Mouse (Mus musculus) skeletal muscle tissue, postnatal 0 days (tissue): ENCODE results near the gene Olfr450. TPM values are rescaled to one million over a fixed set of nuclear protein-coding genes. Genes with fewer than 3 reads are reported as not detected.

Experiments
- polyA plus RNA-seq: library from polyadenylated mRNA; unstranded; fragments of >200 nt; fragmentation: Nextera tagmentation; extraction: Ambion mirVana; gene quantifications from 2 replicates; pipeline ENCODE4 v1.2.1, GENCODE M21; 2015

Gene Olfr450
- not detected in 2 replicates for polyA plus RNA-seq

GRCm38 (mm10) chr6:42811639-42812038, at the start of gene Olfr450:
Gene Olfr450, plus strand, starts transcription at chr6:42811939.

GRCm38 (mm10) chr6:42784793-42785192, 26.9 kb upstream of the Olfr450 start, which contains the start of gene Olfr452:
Gene Olfr452, plus strand, starts transcription at chr6:42785093.

GRCm38 (mm10) chr6:42834084-42834483, 22.3 kb downstream of the Olfr450 start, which contains the start of gene Olfr449:
Gene Olfr449, plus strand, starts transcription at chr6:42834384.

Other genes with a start within 250 kb of the Olfr450 start
- not detected in 2 replicates for gene Tcaf3, start 214.2 kb upstream of the Olfr450 start, polyA plus RNA-seq
- 2.5 and 3.0 TPM in 2 replicates for gene Tcaf2, start 166.7 kb upstream of the Olfr450 start, polyA plus RNA-seq
- gene Tcaf1, start 101.9 kb upstream of the Olfr450 start, polyA plus RNA-seq, result 52.9 and 53.7 TPM in 2 replicates
- gene Olfr453, start 72.6 kb upstream of the Olfr450 start, polyA plus RNA-seq, result not detected in 2 replicates
- gene Olfr38, start 55.5 kb upstream of the Olfr450 start, polyA plus RNA-seq, result not detected in 2 replicates
- not detected in 2 replicates for gene Olfr452, start 26.8 kb upstream of the Olfr450 start, polyA plus RNA-seq
- not detected in 2 replicates for gene Olfr449, start 22.4 kb downstream of the Olfr450 start, polyA plus RNA-seq
- not detected in 2 replicates for gene Olfr448, start 78.5 kb downstream of the Olfr450 start, polyA plus RNA-seq
- not detected in 2 replicates for gene Olfr447, start 96.9 kb downstream of the Olfr450 start, polyA plus RNA-seq
- not detected in 2 replicates for gene Olfr446, start 109.4 kb downstream of the Olfr450 start, polyA plus RNA-seq
- gene Olfr444, start 137.1 kb downstream of the Olfr450 start, polyA plus RNA-seq, result not detected in 2 replicates